ENCODE assay signal across 7 mouse cellular contexts in genomic region chr9:60712771-60713541, GRCm38 (mm10). TPM values are rescaled to one million over a fixed set of nuclear protein-coding genes. Genes with fewer than 3 reads are reported as not detected.
DNase-seq lines count a peak whose midpoint lies in the region; ATAC-seq lines count a peak whose summit lies in the region.

Larp6 (plus strand) TSS chr9:60712989.

- H3K4me2 ChIP-seq in midbrain, embryonic 11.5 days: peak within 1 kb of the TSS; percentile 93
- H3K4me2 ChIP-seq in stomach, embryonic 15.5 days: peak within 1 kb of the TSS; percentile 98

- H3K9me3 ChIP-seq in hindbrain, embryonic 10.5 days: no peaks in the 10 kb centered on the region
- no peaks in the 10 kb centered on the region for H3K9me3 ChIP-seq in midbrain, embryonic 11.5 days (ENCODE audit: control insufficient read depth, low read length)
- no peaks in the 10 kb centered on the region for H3K9me3 ChIP-seq in stomach, embryonic 15.5 days

- peaks cover 17% of the 10 kb centered on the region for H3K4me1 ChIP-seq in hindbrain, embryonic 10.5 days (replicated peaks)
- H3K4me1 ChIP-seq in midbrain, embryonic 11.5 days (ENCODE audit: control insufficient read depth, insufficient read depth, low read length): no peaks in the 10 kb centered on the region
- H3K4me1 ChIP-seq in stomach, embryonic 15.5 days: peaks cover 12% of the 10 kb centered on the region; the same call in 1 of the 2 replicates

- no peaks in the 10 kb centered on the region for H3K36me3 ChIP-seq in hindbrain, embryonic 10.5 days
- H3K36me3 ChIP-seq in midbrain, embryonic 11.5 days (ENCODE audit: control insufficient read depth, insufficient read depth, low read length): no peaks in the 10 kb centered on the region
- no peaks in the 10 kb centered on the region for H3K36me3 ChIP-seq in stomach, embryonic 15.5 days

- intact Hi-C loops in left cerebral cortex, postnatal 10 days (cut with DNase I): no loop called here

- ATAC-seq in midbrain, embryonic 11.5 days (ENCODE audit: low FRiP score): peak; percentile 65
- peak; percentile 39; the same call in 1 of the 2 replicates for ATAC-seq in stomach, embryonic 15.5 days (ENCODE audit: insufficient read depth, low FRiP score, low read depth)

- peak within 1 kb of the TSS; percentile 86 for H3K27ac ChIP-seq in hindbrain, embryonic 10.5 days
- H3K27ac ChIP-seq in midbrain, embryonic 11.5 days (ENCODE audit: low read depth, low read length): no peak within 1 kb of the TSS
- no peak within 1 kb of the TSS for H3K27ac ChIP-seq in stomach, embryonic 15.5 days

- H3K27me3 ChIP-seq in hindbrain, embryonic 10.5 days (ENCODE audit: insufficient read depth, poor library complexity, severe bottlenecking): peaks cover 31% of the 10 kb centered on the region
- H3K27me3 ChIP-seq in midbrain, embryonic 11.5 days (ENCODE audit: control insufficient read depth, insufficient read depth, low read length): no peaks in the 10 kb centered on the region
- H3K27me3 ChIP-seq in stomach, embryonic 15.5 days (replicated peaks): 0 out of 2 replicates have a peak, but pooled peaks cover 2% of the 10 kb centered on the region

- WGBS in hindbrain, embryonic 10.5 days: under 1% methylated on average over 66 of the region's 66 CpGs
- WGBS in midbrain, embryonic 11.5 days: 2% methylated on average over 64 of the region's 66 CpGs
- WGBS in stomach, embryonic 15.5 days: 3% methylated on average over 58 of the region's 66 CpGs

- H3K4me3 ChIP-seq in hindbrain, embryonic 10.5 days: peak within 1 kb of the TSS; percentile 80
- H3K4me3 ChIP-seq in midbrain, embryonic 11.5 days (ENCODE audit: low read depth, low read length): peak within 1 kb of the TSS; percentile 57
- peak within 1 kb of the TSS; percentile 60 for H3K4me3 ChIP-seq in stomach, embryonic 15.5 days (replicated peaks)

- peak within 1 kb of the TSS; percentile 79 for H3K9ac ChIP-seq in midbrain, embryonic 11.5 days (ENCODE audit: low read length)
- H3K9ac ChIP-seq in stomach, embryonic 15.5 days: peak within 1 kb of the TSS; percentile 49

- DNase-seq in adrenal gland, adult 2 months: peak; percentile 58
- DNase-seq in cerebellum, adult 18-20 months: peak; percentile 82
- peak in 1 of 2 experiments; percentile 58 for DNase-seq in frontal cortex, adult 2 months (ENCODE audit: extremely low spot score in 1 of 2, low spot score in 1 of 2)
- DNase-seq in hindbrain, embryonic 10.5 days (ENCODE audit: low spot score): peak; percentile 56
- peak; percentile 16 to 73 for DNase-seq in left cerebral cortex, postnatal 10 days (ENCODE audit: extremely low spot score in 1 of 2, low spot score in 2 of 2)
- peak; percentile 92 for DNase-seq in midbrain, embryonic 11.5 days (ENCODE audit: low spot score, missing footprints)

RNA-seq across cellular contexts. Expression of gene Larp6, which starts in this region (rescaled TPM):
- 1 to 10 TPM; 2.0 to 3.6 TPM for total RNA-seq in adrenal gland, adult 2 months (2021)
- 1.4 and 1.5 TPM in 2 replicates for polyA plus RNA-seq in adrenal gland, adult 2 months (2012; rRNA removed)
- 24.1 and 25.2 TPM in 2 replicates for polyA plus RNA-seq in frontal cortex, adult 2 months (2012; rRNA removed)
- 0.87 and 1.5 TPM in 2 replicates for polyA plus RNA-seq in hindbrain, embryonic 10.5 days (2016; fragmentation: Nextera tagmentation; extraction: Ambion mirVana)
- total RNA-seq in left cerebral cortex, postnatal 10 days (2021): 10 to 100 TPM; 32.2 to 34.1 TPM
- 2.5 and 2.9 TPM in 2 replicates for polyA plus RNA-seq in midbrain, embryonic 11.5 days (2014; fragmentation: Nextera tagmentation; extraction: Ambion mirVana)
- polyA plus RNA-seq in stomach, embryonic 15.5 days (2015; fragmentation: Nextera tagmentation; extraction: Ambion mirVana): 2.2 and 2.3 TPM in 2 replicates

Comparison
In these comparisons a context has a peak if more than half of its experiments do, and no peak if none do; other contexts are left out.
1. RNA of gene Larp6 (total RNA-seq): 32.2 to 34.1 TPM in left cerebral cortex, postnatal 10 days; 2.0 to 3.6 TPM in adrenal gland, adult 2 months; every median in the first group is over 4 times any median in the second.
2. Peak in every context shown above with its lines, with median percentiles within 50 percentile points of each other: H3K4me3 ChIP-seq.